Mouse (Mus musculus) c-Kit-positive CD71-positive TER-119-positive erythroid progenitor cells, embryonic 14.5 days (primary cell): Measurements from ENCODE around the gene Zfp92.

Source experiments
- DNase-seq: peaks from one replicate; pipeline ENCODE4 v3.0.0-alpha.2; 2013; ENCODE audit warnings: low spot score

Gene Zfp92

DNA sequence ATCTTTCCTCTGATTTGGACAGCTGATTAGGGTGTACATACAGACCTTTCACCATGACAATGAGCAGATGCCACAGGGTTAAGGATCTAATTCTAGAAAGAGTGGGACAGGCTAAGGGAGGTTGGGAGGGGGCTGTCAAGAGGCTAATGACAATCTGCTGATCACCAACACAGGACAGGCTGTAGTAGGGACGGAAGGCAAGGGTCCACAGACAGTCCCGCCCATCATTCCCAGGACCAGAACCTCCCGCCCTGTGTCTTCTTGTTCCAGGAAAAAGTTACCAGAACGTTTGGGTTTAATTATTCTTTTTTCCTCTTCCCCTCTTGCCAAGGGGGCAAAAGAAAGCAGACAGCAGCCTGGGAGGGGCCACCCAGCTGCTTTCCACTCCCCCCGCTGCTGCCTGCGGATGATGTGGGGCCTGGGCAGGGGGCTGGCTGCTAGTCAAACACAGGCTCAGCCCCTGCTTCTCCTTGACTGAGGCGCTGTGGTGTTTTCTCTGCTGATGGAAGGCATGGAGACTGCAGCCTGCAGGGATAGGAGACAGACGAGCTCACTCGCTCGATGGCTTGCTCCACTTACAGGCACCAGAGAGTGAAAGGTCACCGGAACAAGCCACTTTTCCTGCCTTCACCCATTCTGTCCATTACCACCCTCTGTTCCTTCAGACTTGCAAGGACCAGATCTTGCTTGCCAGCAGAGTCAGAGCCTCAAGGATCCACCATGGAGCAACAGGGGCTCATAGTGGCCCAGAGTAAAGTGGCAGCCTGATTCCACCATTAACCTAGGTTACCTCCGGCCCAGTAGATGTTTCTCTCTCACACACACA is 63.7 kb downstream of the Zfp92 start:
- DNase-seq = no peak

DNA sequence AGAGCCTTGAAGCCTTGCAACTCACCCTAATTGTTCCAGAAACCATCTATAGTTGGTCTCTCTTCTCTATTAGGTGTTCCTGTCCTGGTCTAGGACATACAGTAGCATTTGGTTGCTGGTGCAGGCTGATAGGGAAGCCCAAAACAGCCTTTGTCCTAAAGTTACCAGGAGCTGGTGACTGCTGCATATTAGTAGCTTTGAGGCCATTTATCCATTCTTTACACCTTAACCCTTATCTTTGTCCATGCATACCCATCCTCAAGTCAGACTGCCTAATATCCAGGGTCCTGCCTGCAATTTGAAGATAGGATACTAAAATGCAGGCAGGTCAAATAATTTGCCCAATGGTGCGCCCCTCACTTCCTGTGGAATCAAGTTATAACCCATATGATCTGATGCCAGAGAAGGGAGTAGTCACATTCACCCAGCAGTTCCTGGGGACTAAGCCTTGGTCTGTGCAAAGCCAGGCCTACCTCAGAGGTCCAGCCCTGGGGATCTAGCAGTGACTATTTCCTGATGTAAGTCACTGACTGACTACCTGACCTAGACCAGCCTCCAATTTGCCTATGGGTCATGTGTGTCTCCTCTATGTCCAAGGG is 64.9 kb downstream of the Zfp92 start:
- DNase-seq = no peak

DNA sequence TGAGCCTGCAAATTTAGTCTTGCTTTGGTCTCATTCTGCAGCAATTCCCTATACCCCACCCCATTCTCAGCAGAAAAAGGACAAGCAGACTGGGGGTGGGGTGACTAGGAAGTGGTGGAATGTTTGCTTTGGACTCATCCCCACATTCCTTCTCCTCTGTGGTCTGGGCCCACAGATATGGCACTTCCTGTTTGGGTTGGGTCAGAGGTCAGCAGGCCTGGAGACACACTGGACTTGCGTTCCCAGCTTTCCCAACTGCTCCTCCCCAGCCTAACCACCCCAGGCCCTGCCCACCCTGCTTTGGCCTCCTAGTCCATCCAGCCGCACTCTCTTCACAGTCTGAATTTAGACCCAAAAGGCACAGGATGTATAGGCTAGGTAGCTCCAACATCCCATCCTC is 65.7 kb downstream of the Zfp92 start:
- DNase-seq = no peak

DNA sequence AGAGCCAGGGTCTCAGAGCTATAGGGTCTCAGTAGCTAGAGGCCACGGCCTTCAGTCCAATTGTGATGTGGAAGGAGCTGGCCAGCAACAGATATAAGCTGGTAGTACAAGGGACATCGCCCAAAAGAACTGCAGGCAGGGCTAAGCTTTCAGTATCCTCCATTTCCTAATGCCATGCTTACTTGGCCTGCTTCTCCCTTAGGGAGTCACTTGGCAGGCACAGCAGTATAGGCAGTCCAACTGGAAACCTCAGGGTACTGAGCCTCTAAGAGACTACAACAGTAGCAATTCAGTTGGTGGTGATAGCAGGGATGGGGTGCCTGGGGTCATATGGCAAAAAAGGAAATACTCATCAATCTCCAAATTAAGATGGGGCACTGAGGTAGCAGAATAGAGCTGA is 66.6 kb downstream of the Zfp92 start:
- no peak for DNase-seq
